ENCODE assay signal across 21 mouse cellular contexts in genomic region chr2:135101292-135101691, GRCm38 (mm10).
DNase-seq lines count a peak whose midpoint lies in the region; ATAC-seq and TF ChIP-seq lines count a peak whose summit lies in the region.
"Had no signal": no experiment of that assay in that cellular context is flagged by ENCODE, and none has a peak within 500 bp of the region (broad histone marks: within the 10 kb centered on the region; RNA-seq: fewer than 3 reads in every experiment).

No protein-coding gene starts in this region.

- 29% methylated on average over 4 of the region's 4 CpGs for WGBS in hindbrain, embryonic 14.5 days
- WGBS in neural tube, embryonic 11.5 days: 57% methylated on average over 4 of the region's 4 CpGs
- WGBS in kidney, embryonic 15.5 days: 84% methylated on average over 4 of the region's 4 CpGs

- H3K27me3 ChIP-seq in hindbrain, embryonic 14.5 days (ENCODE audit: control insufficient read depth, insufficient read depth, low read length): no peaks in the 10 kb centered on the region
- no peaks in the 10 kb centered on the region for H3K27me3 ChIP-seq in neural tube, embryonic 11.5 days (ENCODE audit: control insufficient read depth, insufficient read depth, low read length)
- H3K27me3 ChIP-seq in kidney, embryonic 15.5 days: no peaks in the 10 kb centered on the region
- H3K27me3 ChIP-seq: CH12.LX; liver, embryonic 15.5 days had no signal

- ATAC-seq in hindbrain, embryonic 14.5 days (ENCODE audit: low FRiP score): peak; percentile 85
- ATAC-seq in neural tube, embryonic 11.5 days (ENCODE audit: insufficient read depth, low FRiP score, low TSS enrichment): peak; percentile 72
- ATAC-seq in kidney, embryonic 15.5 days (replicated peaks; ENCODE audit: low FRiP score): no peak
- ATAC-seq: lung, postnatal 0 days had no signal

- H3K4me1 ChIP-seq in hindbrain, embryonic 14.5 days (replicated peaks; ENCODE audit: control insufficient read depth, insufficient read depth, low read length): peaks cover 5% of the 10 kb centered on the region; the same call in 1 of the 2 replicates
- peaks cover 3% of the 10 kb centered on the region; the same call in 1 of the 2 replicates for H3K4me1 ChIP-seq in neural tube, embryonic 11.5 days (ENCODE audit: control insufficient read depth, insufficient read depth, low read length)
- H3K4me1 ChIP-seq in kidney, embryonic 15.5 days: no peaks in the 10 kb centered on the region
- H3K4me1 ChIP-seq: liver, embryonic 15.5 days had no signal

- H3K9ac ChIP-seq in hindbrain, embryonic 14.5 days: no peak overlapping the region
- H3K9ac ChIP-seq in neural tube, embryonic 11.5 days (ENCODE audit: low read length): no peak overlapping the region
- H3K9ac ChIP-seq in kidney, embryonic 15.5 days: no peak overlapping the region
- H3K9ac ChIP-seq: liver, embryonic 15.5 days had no signal

- H3K36me3 ChIP-seq in hindbrain, embryonic 14.5 days (replicated peaks; ENCODE audit: control insufficient read depth, insufficient read depth): no peaks in the 10 kb centered on the region
- no peaks in the 10 kb centered on the region for H3K36me3 ChIP-seq in neural tube, embryonic 11.5 days (ENCODE audit: control insufficient read depth, insufficient read depth, low read length)
- no peaks in the 10 kb centered on the region for H3K36me3 ChIP-seq in kidney, embryonic 15.5 days
- H3K36me3 ChIP-seq: liver, embryonic 15.5 days had no signal

- no peak for TF ChIP-seq POLR2A in brain, embryonic 14.5 days (IDR thresholded peaks at IDR 0.05; ENCODE audit: borderline replicate concordance, extremely low read depth, insufficient read depth, insufficient read length, poor library complexity, severe bottlenecking)

- peak overlapping the region; percentile 32; the same call in 1 of the 2 replicates for H3K27ac ChIP-seq in hindbrain, embryonic 14.5 days
- no peak overlapping the region for H3K27ac ChIP-seq in neural tube, embryonic 11.5 days (ENCODE audit: low read depth, low read length)
- no peak overlapping the region for H3K27ac ChIP-seq in kidney, embryonic 15.5 days
- H3K27ac ChIP-seq: liver, embryonic 15.5 days had no signal

- peak; percentile 6 for DNase-seq in embryo, embryonic 9.5 days (ENCODE audit: extremely low spot score)
- no peak for DNase-seq in embryo, embryonic 10 days (ENCODE audit: low spot score)
- peak; percentile 62 for DNase-seq in brain, embryonic 14.5 days (ENCODE audit: low read depth)
- no peak for DNase-seq in hindbrain, embryonic 14.5 days (ENCODE audit: low spot score)
- DNase-seq in neural tube, embryonic 11.5 days (ENCODE audit: low spot score): peak; percentile 19
- DNase-seq in B cell, adult 2 months: no peak
- DNase-seq in adrenal gland, adult 18-20 months (ENCODE audit: low spot score in 2 of 2): no peak
- DNase-seq: adrenal gland, adult 2 months; cerebellum, adult 11 months; cerebellum, postnatal 25 days; gastrocnemius, postnatal 10 days; kidney, adult 2 months; kidney, postnatal 36 days; layer of hippocampus, adult 9-11 months; retina, postnatal 1 day; right cerebral cortex, postnatal 4 days; thymus, postnatal 4 days had no signal

- no peak for TF ChIP-seq CTCF in brain, embryonic 14.5 days (IDR thresholded peaks at IDR 0.05; ENCODE audit: borderline replicate concordance, extremely low read depth, insufficient read depth, insufficient read length)

- H3K4me2 ChIP-seq in hindbrain, embryonic 14.5 days (replicated peaks): no peak overlapping the region
- no peak overlapping the region for H3K4me2 ChIP-seq in neural tube, embryonic 11.5 days (ENCODE audit: low read depth)
- no peak overlapping the region for H3K4me2 ChIP-seq in kidney, embryonic 15.5 days
- H3K4me2 ChIP-seq: liver, embryonic 15.5 days had no signal

- H3K4me3 ChIP-seq in hindbrain, embryonic 14.5 days (replicated peaks; ENCODE audit: low read length): no peak overlapping the region
- no peak overlapping the region for H3K4me3 ChIP-seq in neural tube, embryonic 11.5 days (ENCODE audit: low read depth, low read length)
- H3K4me3 ChIP-seq in kidney, embryonic 15.5 days (replicated peaks): no peak overlapping the region
- H3K4me3 ChIP-seq: liver, embryonic 15.5 days had no signal

- H3K9me3 ChIP-seq in hindbrain, embryonic 14.5 days (ENCODE audit: control insufficient read depth, low read length): no peaks in the 10 kb centered on the region
- no peaks in the 10 kb centered on the region for H3K9me3 ChIP-seq in neural tube, embryonic 11.5 days (ENCODE audit: control insufficient read depth, low read length)
- no peaks in the 10 kb centered on the region for H3K9me3 ChIP-seq in kidney, embryonic 15.5 days (replicated peaks)
- H3K9me3 ChIP-seq: liver, embryonic 15.5 days had no signal

Comparison
In these comparisons a context has a peak if more than half of its experiments do, and no peak if none do; other contexts are left out.
1. DNase-seq: peak in embryo, embryonic 9.5 days (single experiment), brain, embryonic 14.5 days (single experiment) and neural tube, embryonic 11.5 days (single experiment); none in embryo, embryonic 10 days (single experiment), hindbrain, embryonic 14.5 days (single experiment), B cell, adult 2 months (0 of 2) and adrenal gland, adult 18-20 months (0 of 2).